Mouse (Mus musculus) kidney, adult 2 months (tissue): ENCODE results near the gene Ccdc189.

ENCODE experiments used
- CTCF ChIP-seq: fragments of 200-500 bp; conservative IDR thresholded peaks from 2 replicates; pipeline ENCODE4 v1.5.1; 2011; ENCODE audit warnings: low read depth, mild to moderate bottlenecking, control low read depth, low read length, moderate library complexity, mixed read lengths; ENCODE audit not compliant: insufficient read depth, insufficient read length
- POLR2A ChIP-seq: fragments of 200-500 bp; IDR thresholded peaks from one replicate; pipeline ENCODE4 v1.6.1; 2011; ENCODE audit warnings: low read depth, low read length, control low read depth

DNA sequence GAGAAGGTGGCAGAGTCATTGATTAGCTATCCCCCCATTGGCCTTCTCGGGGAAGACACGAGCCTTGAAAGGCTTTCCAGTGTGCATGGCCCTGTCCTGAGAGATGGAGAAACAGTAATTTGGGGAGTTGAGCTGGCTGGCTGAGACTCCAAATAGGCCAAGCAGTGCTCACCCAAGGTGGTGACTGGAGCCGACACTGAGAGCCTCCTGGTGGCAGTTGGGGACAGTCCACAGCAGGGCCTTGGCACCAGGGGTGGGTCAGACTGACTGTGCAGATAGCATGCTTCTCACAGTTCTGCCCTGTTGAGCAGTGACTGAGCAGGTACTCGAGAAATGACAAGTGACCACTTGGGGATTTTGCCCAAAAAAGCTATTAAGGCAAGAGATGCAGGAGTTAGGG lies 13.3 kb upstream of the Ccdc189 start:
- TF ChIP-seq CTCF (no peak), POLR2A (no peak)
